Mouse (Mus musculus) hindbrain, postnatal 0 days (tissue): ENCODE results near the gene Kirrel3. TPM values are rescaled to one million over a fixed set of nuclear protein-coding genes. Genes with fewer than 3 reads are reported as not detected.

Experiments used
- ATAC-seq: fragments of 200-750 bp; cut with Nextera tagmentation; 2 replicates; pipeline ENCODE4 v1.8.0; 2017; ENCODE audit warnings: mild to moderate bottlenecking, moderate TSS enrichment, moderate library complexity
- DNase-seq: peaks from one replicate; pipeline ENCODE4 v3.0.0-alpha.2; 2015; ENCODE audit warnings: low spot score
- H3K27ac ChIP-seq: fragments of 300-500 bp; sonication (generic); 2 replicates; pipeline ENCODE4 v1.5.1; 2014; ENCODE audit warnings: mild to moderate bottlenecking
- H3K27me3 ChIP-seq: fragments of 300-500 bp; sonication (generic); 2 replicates; pipeline ENCODE4 v1.6.1; 2014; ENCODE audit warnings: low read length, mixed read lengths; ENCODE audit not compliant: insufficient read depth
- H3K36me3 ChIP-seq: fragments of 300-500 bp; sonication (generic); 2 replicates; pipeline ENCODE4 v1.6.1; 2014; ENCODE audit warnings: low read length, mixed read lengths; ENCODE audit not compliant: insufficient read depth
- H3K4me1 ChIP-seq: fragments of 300-500 bp; sonication (generic); 2 replicates; pipeline ENCODE4 v1.6.1; 2014; ENCODE audit warnings: antibody characterized with exemption, low read length, mixed read lengths; ENCODE audit not compliant: insufficient read depth
- H3K4me2 ChIP-seq: fragments of 300-500 bp; sonication (generic); 2 replicates; pipeline ENCODE4 v1.6.1; 2014; ENCODE audit warnings: low read depth, mild to moderate bottlenecking, low read length, moderate library complexity, mixed read lengths
- H3K4me3 ChIP-seq: fragments of 300-500 bp; sonication (generic); 2 replicates; pipeline ENCODE4 v1.5.1; 2014; ENCODE audit warnings: low read length
- H3K9ac ChIP-seq: fragments of 300-500 bp; sonication (generic); replicated peaks from 2 replicates; pipeline ENCODE4 v1.6.1; 2014; ENCODE audit warnings: mild to moderate bottlenecking, low read length, moderate library complexity, mixed read lengths
- H3K9me3 ChIP-seq: fragments of 300-500 bp; sonication (generic); 2 replicates; pipeline ENCODE4 v1.6.1; 2016; ENCODE audit warnings: low read length, mixed read lengths
- CTCF ChIP-seq: IDR thresholded peaks from 2 replicates; pipeline ENCODE4 v1.5.1; 2016; ENCODE audit warnings: antibody characterized with exemption, control low read depth, low read depth
- WGBS: fragments of 180-500 bp; shearing (Covaris S2); extraction: QIAGEN DNeasy Blood & Tissue Kit; methylation state at CpG from one replicate; pipeline ENCODE4 v1.1.7; 2014; 5-methylcytosine and 5-hydroxymethylcytosine counted together
- polyA plus RNA-seq: library from polyadenylated mRNA; unstranded; fragments of >200 nt; fragmentation: Nextera tagmentation; extraction: Ambion mirVana; gene quantifications from 2 replicates; pipeline ENCODE4 v1.2.1, GENCODE M21; 2015
- total RNA-seq: library from RNA; depleted of rRNA; stranded (reverse); fragments of >200 nt; gene quantifications from 2 replicates; pipeline ENCODE4 v1.2.3, GENCODE M21; 2014

Gene Kirrel3
- total and polyA plus RNA-seq, 2 experiments from 2014 or later = 40.6 to 44.9 TPM

DNA sequence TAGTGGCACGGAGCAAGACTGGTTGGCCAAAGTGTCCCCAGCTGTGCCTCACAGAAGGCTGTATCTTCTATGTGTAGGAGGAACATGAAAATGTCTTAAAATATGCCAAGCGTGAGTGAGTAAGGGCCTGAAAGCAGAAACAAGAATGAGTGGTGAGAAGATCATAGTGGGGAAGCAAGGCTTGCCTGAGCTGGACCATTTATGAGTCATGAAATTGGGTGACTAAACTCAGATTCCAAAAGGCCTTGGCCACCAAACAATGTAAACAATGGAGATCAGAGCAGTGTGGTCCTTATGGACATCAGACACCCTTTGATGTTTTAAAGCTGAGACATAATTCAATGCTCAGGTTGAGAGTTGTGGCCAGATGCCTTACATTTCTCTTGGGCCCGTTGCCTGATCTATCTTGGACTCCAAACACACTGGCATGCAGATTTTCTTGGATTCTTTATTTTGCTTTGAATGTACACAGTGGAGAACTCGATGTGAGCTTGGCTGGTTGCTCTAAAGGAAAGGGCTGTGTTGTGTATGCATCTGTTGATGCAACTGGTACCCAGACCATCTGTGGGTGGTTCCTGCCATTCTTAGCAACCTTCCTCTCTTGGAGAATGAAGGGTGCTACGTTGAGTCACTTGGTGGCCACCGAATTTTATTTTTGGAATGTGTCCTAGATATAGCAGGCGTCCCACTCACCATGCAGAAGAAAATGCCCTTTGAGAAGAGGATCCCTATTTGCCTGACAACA is 53.1 kb downstream of the Kirrel3 start:
- no peak for TF ChIP-seq CTCF
- no peak overlapping the region for H3K9ac ChIP-seq
- no peak overlapping the region for H3K4me3 ChIP-seq
- no peak overlapping the region for H3K27ac ChIP-seq
- no peaks in the 10 kb centered on the region for H3K36me3 ChIP-seq
- no peaks in the 10 kb centered on the region for H3K27me3 ChIP-seq
- H3K9me3 ChIP-seq = no peaks in the 10 kb centered on the region
- WGBS = 77% methylated on average over 7 of the region's 7 CpGs
- no peak overlapping the region for H3K4me2 ChIP-seq
- 0 out of 2 replicates have a peak, but pooled peaks cover 7% of the 10 kb centered on the region for H3K4me1 ChIP-seq
- DNase-seq (no peak), ATAC-seq (no peak)

- Histone ChIP-seq H3K36me3 (no peaks in the 10 kb centered on the region), H3K9me3 (no peaks in the 10 kb centered on the region), H3K9ac (no peak overlapping the region), H3K4me2 (no peak overlapping the region), H3K27me3 (no peaks in the 10 kb centered on the region), H3K4me1 (0 out of 2 replicates have a peak, but pooled peaks cover 7% of the 10 kb centered on the region), H3K27ac (0 out of 2 replicates have a peak overlapping the region, but pooled peaks have one; percentile 29), H3K4me3 (no peak overlapping the region)
- ATAC-seq = peak; percentile 68
- DNase-seq = peak; percentile 51
- WGBS = 53% methylated on average over 2 of the region's 2 CpGs
- TF ChIP-seq CTCF = no peak
Observed at GRCm38 (mm10) chr9:34541908-34542307, 56.2 kb downstream of the Kirrel3 start.

GRCm38 (mm10) chr9:34555699-34556098 is 70.0 kb downstream of the Kirrel3 start:
- Histone ChIP-seq H3K4me1 (peaks cover 36% of the 10 kb centered on the region), H3K9me3 (no peaks in the 10 kb centered on the region), H3K27me3 (no peaks in the 10 kb centered on the region), H3K4me2 (no peak overlapping the region), H3K9ac (no peak overlapping the region), H3K4me3 (no peak overlapping the region), H3K27ac (peak overlapping the region; percentile 54), H3K36me3 (no peaks in the 10 kb centered on the region)
- DNase-seq (peak; percentile 8), ATAC-seq (no peak)
- 14% methylated on average over 2 of the region's 2 CpGs for WGBS
- no peak for TF ChIP-seq CTCF

DNA sequence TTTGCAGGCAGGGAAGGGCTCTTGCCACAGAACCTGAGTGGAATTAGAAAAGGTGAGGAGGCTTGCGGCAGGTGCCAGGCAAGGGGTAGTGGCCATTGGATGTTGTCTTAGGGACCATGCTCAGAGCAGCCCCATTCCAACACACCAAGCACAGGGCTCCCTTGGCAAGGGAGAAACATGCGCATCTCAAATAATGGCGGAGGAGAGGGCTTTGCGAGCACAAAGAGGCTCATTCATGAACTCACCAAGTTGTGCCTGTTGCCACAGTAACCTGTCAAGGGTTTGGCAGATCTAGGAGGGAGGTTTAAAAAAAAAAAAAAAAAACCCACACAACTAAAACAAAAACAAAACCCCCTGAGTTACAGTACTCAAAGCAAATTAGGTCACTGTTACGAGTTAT is 72.2 kb downstream of the Kirrel3 start:
- no peak overlapping the region for H3K9ac ChIP-seq
- H3K4me2 ChIP-seq = peak overlapping the region; percentile 39; the same call in 1 of the 2 replicates
- DNase-seq = peak; percentile 85
- TF ChIP-seq CTCF = no peak
- ATAC-seq = peak; percentile 88
- peak overlapping the region; percentile 87 for H3K27ac ChIP-seq
- H3K4me3 ChIP-seq = no peak overlapping the region
- H3K9me3 ChIP-seq = no peaks in the 10 kb centered on the region
- H3K4me1 ChIP-seq = peaks cover 36% of the 10 kb centered on the region
- H3K27me3 ChIP-seq = no peaks in the 10 kb centered on the region
- 24% methylated on average over 5 of the region's 5 CpGs for WGBS
- no peaks in the 10 kb centered on the region for H3K36me3 ChIP-seq

DNA sequence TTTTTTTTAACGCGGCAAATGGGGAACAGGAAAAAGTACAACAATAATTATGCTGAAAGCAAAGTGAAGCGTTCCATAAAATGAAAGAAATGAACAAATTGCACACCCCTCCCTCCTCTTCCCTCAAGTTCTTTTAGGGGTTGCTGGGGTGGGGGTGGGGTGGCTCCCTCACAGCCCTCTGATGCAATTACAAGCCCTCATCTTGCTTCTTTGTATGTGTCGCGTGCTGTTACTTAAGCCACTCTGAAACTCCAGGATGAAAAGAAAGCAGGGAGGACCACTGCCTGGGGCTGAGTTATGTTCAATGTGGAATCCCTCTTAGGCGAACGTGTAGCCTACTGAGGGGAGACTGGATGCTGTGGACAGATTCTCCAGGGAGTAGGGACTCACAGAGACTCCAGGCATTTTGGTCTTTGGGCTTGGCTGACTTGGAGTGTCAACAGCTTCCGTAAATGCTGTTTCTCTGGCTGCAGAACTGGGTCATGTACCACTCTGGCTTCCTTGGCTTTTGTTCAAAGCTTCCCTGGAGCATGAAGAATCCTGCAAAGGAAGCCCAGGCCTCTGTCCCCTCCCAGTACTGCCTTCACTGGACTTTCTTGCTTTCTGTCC is 72.7 kb downstream of the Kirrel3 start:
- peaks cover 36% of the 10 kb centered on the region for H3K4me1 ChIP-seq
- WGBS = 13% methylated on average over 8 of the region's 8 CpGs
- H3K4me3 ChIP-seq = no peak overlapping the region

DNA sequence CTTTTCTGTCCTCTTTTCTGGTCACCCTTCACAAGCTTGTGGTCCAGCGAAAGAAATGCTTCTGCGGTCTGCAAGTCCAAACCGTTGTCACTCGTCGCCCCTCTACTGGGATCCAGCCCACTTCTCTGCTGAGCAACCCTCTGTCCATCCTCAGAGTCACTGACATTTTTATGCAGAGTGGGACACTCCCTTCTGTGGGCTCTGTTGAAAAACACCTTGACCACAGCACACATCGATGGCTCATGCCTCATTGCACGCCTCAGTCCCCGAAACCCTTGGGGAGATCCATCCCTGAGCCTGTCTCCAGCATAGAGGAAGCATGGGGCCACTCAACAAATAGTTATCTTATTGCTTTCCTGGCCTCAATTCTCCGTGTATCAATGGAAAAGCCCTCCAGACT is 73.4 kb downstream of the Kirrel3 start:
- 75% methylated on average over 9 of the region's 9 CpGs for whole genome bisulfite sequencing
- peaks cover 36% of the 10 kb centered on the region for H3K4me1 ChIP-seq
- no peak for TF ChIP-seq CTCF
- no peaks in the 10 kb centered on the region for H3K36me3 ChIP-seq
- DNase-seq = no peak
- no peaks in the 10 kb centered on the region for H3K27me3 ChIP-seq
- peak overlapping the region; percentile 87 for H3K27ac ChIP-seq
- H3K9ac ChIP-seq = no peak overlapping the region
- H3K9me3 ChIP-seq = no peaks in the 10 kb centered on the region
- H3K4me2 ChIP-seq = no peak overlapping the region
- no peak overlapping the region for H3K4me3 ChIP-seq
- 0 out of 2 replicates have a peak, but pooled peaks have one; percentile 0 for ATAC-seq

More for the DNA sequence above, 72.7 kb downstream of the Kirrel3 start:
- no peaks in the 10 kb centered on the region for H3K36me3 ChIP-seq
- no peaks in the 10 kb centered on the region for H3K9me3 ChIP-seq
- ATAC-seq (peak; percentile 84), DNase-seq (peak; percentile 86)
- no peak for TF ChIP-seq CTCF
- H3K27me3 ChIP-seq = no peaks in the 10 kb centered on the region
- no peak overlapping the region for H3K9ac ChIP-seq
- peak overlapping the region; percentile 39 for H3K4me2 ChIP-seq
- H3K27ac ChIP-seq = peak overlapping the region; percentile 87

- 67% methylated on average over 1 of the region's 1 CpGs for WGBS
- no peak for TF ChIP-seq CTCF
- no peak overlapping the region for H3K27ac ChIP-seq
Observed at GRCm38 (mm10) chr9:34561281-34561680, 75.6 kb downstream of the Kirrel3 start.

More at GRCm38 (mm10) chr9:34561281-34561680, 75.6 kb downstream of the Kirrel3 start:
- Histone ChIP-seq H3K9me3 (no peaks in the 10 kb centered on the region), H3K9ac (no peak overlapping the region), H3K27me3 (no peaks in the 10 kb centered on the region), H3K4me1 (peaks cover 28% of the 10 kb centered on the region), H3K4me2 (no peak overlapping the region), H3K4me3 (no peak overlapping the region), H3K36me3 (no peaks in the 10 kb centered on the region)
- DNase-seq = no peak
- no peak for ATAC-seq
